Comparison of ENCODE assay signal across 11 mouse cellular contexts in the genomic region with DNA sequence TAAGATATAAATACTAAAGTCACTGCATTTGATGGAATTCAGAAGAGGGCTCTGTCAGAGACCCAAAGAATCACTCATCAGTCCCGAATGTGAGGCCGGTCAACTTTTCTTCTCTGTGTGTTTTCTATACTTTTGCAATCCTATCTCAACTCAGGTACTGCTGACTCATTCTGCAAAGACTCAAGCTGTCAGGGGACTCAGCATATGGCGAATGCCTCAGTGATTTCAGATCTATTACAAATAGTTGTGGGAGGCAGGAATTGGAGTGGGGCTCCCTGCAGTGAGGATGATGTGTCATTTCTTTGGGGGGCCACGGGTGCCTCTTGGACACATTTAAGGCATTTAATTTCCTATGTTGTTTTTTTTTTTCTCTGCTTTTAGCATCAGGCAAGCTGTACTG.
DNase-seq lines count a peak whose midpoint lies in the region.
"Had no signal": no experiment of that assay in that cellular context is flagged by ENCODE, and none has a peak within 500 bp of the region (broad histone marks: within the 10 kb centered on the region; RNA-seq: fewer than 3 reads in every experiment).

No protein-coding gene starts in this region.

- peak; percentile 21 for DNase-seq in cerebellum, adult 8-10 months
- DNase-seq in cerebellum, adult 11 months = no peak
- DNase-seq in left cerebral cortex, postnatal 25 days (ENCODE audit: low spot score in 2 of 2) = peak; percentile 37 to 55
- no peak for DNase-seq in left cerebral cortex, adult 11 months (ENCODE audit: low spot score)
- peak; percentile 0 for DNase-seq in R1 (ENCODE audit: low read depth, low spot score)
- peak; percentile 1 for DNase-seq in mesoderm, embryonic 11.5 days (ENCODE audit: low read depth, low spot score)
- DNase-seq in B cell, adult 2 months = no peak
- no peak for DNase-seq in ovary, postnatal 14 days (ENCODE audit: low spot score)
- DNase-seq: heart, adult 11 months; kidney, adult 8-10 months; kidney, postnatal 4 days had no signal

- intact Hi-C loops in left cerebral cortex, postnatal 25 days (cut with DNase I) = no loop called here

Comparison
In these comparisons a context has a peak if more than half of its experiments do, and no peak if none do; other contexts are left out.
1. DNase-seq: peak in cerebellum, adult 8-10 months (single experiment), left cerebral cortex, postnatal 25 days (2 of 2), R1 (single experiment) and mesoderm, embryonic 11.5 days (single experiment); none in cerebellum, adult 11 months (single experiment), left cerebral cortex, adult 11 months (single experiment), B cell, adult 2 months (0 of 2) and ovary, postnatal 14 days (single experiment).